Mouse (Mus musculus) left cerebral cortex, postnatal 4 days (tissue): ENCODE data around the gene Mmp12. TPM values are rescaled to one million over a fixed set of nuclear protein-coding genes. Genes with fewer than 3 reads are reported as not detected.
"Not testable (repeated sequence)": the region's sequence is repeated elsewhere in the genome, so short reads cannot be mapped to it uniquely, and the experiment has no call there.

Source experiments
- DNase-seq: peaks from one replicate; pipeline ENCODE4 v3.0.0-alpha.2; 2022
- intact Hi-C: fragments of 180-260 bp; cut with DNase I; formaldehyde crosslinking; loops from one replicate; pipeline ENCODE4 v1.15.1; 2025
- total RNA-seq, 2 experiments: library from RNA; stranded (reverse); gene quantifications; 2 replicates each; pipeline ENCODE4 v1.2.3; 2021

Gene Mmp12
- total RNA-seq: not detected

GRCm38 (mm10) chr9:7344107-7344506, at the start of gene Mmp12:
Mmp12 (plus strand) TSS chr9:7344381.
- no peak for DNase-seq
- intact Hi-C loops: no loop called here

- intact Hi-C loops: no loop called here
- no peak for DNase-seq
Measured at GRCm38 (mm10) chr9:7331847-7332246, 12.3 kb upstream of the Mmp12 start.

GRCm38 (mm10) chr9:7335766-7336680, 8.2 kb upstream of the Mmp12 start:
- no peak for DNase-seq
- intact Hi-C loops: no loop called here

- DNase-seq: no peak
- intact Hi-C loops: no loop called here
Measured at GRCm38 (mm10) chr9:7336740-7337483, 7.3 kb upstream of the Mmp12 start.

- DNase-seq: no peak
Measured at GRCm38 (mm10) chr9:7345513-7345912, 1.3 kb downstream of the Mmp12 start.

GRCm38 (mm10) chr9:7354535-7354934, 10.4 kb downstream of the Mmp12 start:
- DNase-seq: no peak
- intact Hi-C loops: no loop called here

More at GRCm38 (mm10) chr9:7345513-7345912, 1.3 kb downstream of the Mmp12 start:
- intact Hi-C loops: no loop called here

GRCm38 (mm10) chr9:7387947-7388346, 43.8 kb downstream of the Mmp12 start, which contains the start of gene Mmp1b:
Mmp1b (minus strand) TSS chr9:7388047.
- no peak for DNase-seq
- intact Hi-C loops: no loop called here

GRCm38 (mm10) chr9:7396556-7396955, 52.4 kb downstream of the Mmp12 start:
- DNase-seq, intact Hi-C loops: not testable (repeated sequence)

Other genes starting within 250 kb of the Mmp12 start
- gene Dync2h1, start 159.9 kb upstream of the Mmp12 start, total RNA-seq: 10 to 100 TPM; 24.7 to 26.4 TPM
- 10 to 100 TPM; 74.8 to 93.6 TPM for gene Dcun1d5, start 159.9 kb upstream of the Mmp12 start, total RNA-seq
- under 1 TPM in 1 of 2 experiments, not detected in 1; 0.22 TPM for gene Mmp13, start 71.9 kb upstream of the Mmp12 start, total RNA-seq
- not detected for gene Mmp1b, start 43.7 kb downstream of the Mmp12 start, total RNA-seq
- not detected for gene Mmp3, start 101.4 kb downstream of the Mmp12 start, total RNA-seq
- not detected for gene Mmp10, start 158.0 kb downstream of the Mmp12 start, total RNA-seq
- gene Mmp8, start 214.1 kb downstream of the Mmp12 start, total RNA-seq: not detected
- not detected for gene Mmp27, start 227.0 kb downstream of the Mmp12 start, total RNA-seq